Mouse (Mus musculus) cerebellum, adult 18-20 months (tissue): Measurements from ENCODE around the gene Podxl.

ENCODE experiments used
- DNase-seq, 2 experiments: peaks; one replicate each; pipeline ENCODE4 v3.0.0; 2021

Gene Podxl

DNA sequence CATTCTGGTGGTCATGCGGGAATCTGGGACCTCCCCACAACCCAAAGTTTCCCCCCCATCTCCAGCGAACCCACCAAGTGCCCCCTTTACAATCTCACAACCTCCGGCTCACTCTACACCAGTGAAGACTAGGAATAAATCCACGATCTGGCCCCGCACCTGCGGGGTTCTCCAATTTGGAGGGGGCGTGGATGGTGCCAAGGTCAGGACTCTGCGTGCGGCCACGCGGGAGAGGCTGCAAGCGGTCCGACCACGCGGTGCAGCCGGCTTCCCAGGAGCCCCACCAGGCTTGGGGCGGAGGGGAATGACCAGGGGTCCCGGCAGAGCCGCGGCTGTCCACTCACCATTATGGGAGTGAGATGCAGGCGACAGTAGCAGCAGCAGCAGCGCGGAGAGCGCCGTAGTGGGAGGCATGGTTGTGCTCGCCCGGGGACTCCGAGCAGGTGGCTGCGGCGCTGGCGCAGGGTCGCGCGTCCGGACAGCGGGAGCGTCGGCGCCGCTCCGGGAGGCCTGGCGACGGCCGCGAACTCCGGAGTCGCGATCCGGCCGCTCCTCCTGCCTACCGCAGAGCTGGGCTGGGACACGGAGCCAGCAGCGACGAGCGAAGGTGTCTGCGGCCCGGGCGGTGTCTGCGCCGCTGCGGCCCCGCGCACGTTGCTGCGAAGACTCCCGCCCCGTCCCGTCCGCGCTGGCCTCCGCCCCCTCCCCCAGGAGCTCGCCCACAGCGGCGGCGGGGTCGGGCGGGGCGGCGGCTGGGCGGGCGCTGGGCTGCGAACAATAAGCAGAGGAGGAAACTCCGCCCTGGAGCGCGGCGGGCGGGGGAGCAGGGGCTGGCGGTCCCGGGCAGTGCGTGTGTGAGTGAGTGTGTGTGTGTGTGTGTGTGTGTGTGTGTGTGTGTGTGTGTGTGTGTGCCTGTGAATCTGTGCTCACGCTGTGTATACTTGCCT lies at the start of gene Podxl:
Podxl (minus strand) TSS at position 747 of the 947 bp plus-strand sequence.
- peak; percentile 28 to 40 for DNase-seq

DNA sequence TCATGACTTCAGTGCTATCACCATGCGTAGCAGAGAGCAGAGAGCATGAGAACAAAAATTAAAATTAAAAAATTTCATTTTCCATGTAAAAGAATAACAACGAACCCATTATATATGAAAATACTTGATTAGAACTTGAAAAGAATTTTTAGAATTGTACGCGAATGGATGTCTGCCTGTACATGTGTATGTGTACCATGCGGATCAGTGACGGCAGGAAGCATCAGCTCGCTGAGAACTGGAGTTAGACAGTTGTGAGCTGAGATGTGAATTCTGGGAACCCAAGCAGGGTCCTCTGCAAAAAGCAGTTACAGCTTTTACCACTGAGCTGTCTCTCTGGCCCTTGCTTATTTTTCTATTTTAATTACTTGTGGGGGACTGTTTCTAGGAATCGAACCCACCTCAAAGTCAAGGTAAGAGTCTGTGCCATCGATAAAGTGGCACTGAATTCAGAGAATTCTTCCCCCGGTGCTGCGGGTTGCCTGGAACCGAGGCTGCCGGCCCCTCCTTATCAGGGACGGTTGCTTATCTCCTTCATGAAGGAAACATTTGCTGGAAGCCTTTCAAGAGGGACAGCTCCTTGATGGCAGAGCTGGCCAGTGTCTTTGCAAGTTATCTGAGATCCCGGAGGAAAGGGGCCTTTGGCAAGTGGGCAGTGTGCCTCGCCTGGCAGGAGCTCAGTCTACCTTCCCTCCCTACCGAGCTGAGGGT lies 48.9 kb upstream of the Podxl start:
- no peak for DNase-seq

DNA sequence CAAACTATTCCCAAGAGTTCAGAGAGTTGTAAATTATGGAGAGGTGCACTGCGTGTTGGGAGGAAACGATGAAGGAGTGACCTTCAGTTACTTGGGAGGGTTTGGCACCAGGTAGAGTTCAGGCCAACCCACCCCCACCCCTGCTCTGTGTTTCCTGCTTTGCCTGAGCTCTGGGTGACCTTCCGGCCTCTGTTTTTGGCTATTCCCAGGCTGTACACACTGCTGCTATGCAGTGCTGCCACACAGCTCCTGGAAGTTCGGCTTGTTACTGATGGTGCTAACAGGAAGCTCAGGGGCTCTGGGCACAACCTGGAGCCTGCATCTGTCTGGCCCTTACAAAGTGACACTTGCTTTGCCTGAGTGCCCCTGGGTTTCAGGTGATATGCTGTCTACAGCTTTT lies 42.6 kb upstream of the Podxl start:
- no peak for DNase-seq

DNA sequence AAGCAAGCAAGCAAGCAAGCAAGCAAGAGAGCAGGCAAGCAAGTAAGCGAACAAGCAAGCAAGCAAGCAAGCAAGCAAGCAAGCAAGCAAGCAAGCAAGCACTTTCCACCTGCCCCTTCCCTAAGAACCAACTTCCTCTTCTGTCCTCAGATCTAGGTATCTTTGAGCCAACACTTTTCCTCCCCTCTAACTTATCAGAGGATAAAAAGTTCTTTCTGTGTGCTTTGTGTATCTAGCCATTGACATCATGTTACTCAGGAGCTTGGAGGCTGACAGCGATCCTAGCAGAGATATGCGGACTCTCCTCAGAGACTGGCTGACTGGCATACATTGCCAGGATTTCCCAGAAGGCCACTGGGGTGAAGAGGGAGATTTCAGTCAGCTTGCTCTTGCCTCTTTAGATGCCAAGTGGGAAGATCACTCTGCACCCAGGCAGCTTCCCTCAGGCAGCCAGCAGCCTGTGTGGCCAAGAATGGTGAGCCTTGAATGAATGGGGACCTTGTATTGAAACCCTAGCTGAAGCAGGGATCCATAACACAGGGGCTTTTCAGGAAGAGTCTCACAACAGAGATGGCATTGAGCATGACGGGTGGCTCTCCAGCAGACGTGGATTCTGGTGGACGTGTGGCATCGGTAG lies 41.0 kb upstream of the Podxl start:
- no peak for DNase-seq

DNA sequence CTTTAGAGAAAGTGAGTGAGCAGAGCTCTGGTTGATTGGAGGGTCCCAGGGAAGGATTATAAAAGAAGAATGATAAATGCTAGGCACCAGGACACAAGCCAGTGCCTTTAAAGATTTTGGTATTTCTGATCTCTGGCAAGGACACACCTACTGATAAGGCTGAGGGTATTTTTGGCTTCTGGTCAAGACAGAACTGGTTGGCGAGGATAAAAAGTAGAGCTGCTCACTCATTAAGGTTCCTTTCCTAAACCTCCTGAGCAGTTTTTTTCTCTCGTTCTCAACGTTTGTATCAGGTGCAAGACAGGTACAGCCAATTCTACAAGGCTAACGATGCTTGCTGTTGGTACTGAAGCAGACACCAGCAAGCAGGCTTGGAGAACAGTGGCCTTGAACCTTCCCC lies 38.7 kb upstream of the Podxl start:
- DNase-seq, result no peak

DNA sequence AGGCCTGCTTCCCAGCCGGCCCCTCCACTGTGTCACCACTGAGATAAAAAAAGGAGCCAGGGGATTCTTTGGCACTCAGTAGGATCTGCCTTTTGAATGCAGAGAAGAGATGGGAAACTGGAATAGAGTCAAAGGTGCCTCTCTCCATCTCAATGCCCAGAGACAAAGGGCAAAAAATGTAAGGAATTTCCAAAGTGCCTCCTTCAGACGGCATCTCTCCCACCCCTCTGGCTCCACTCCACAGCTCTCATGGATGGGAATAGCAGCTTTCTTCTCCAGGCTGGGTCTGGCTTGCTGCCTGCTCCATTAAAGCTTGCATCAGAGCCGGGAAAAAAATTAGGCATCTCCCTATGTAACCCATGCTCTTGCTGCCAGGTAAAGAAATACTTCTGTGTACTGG lies 37.4 kb upstream of the Podxl start:
- DNase-seq, result no peak

DNA sequence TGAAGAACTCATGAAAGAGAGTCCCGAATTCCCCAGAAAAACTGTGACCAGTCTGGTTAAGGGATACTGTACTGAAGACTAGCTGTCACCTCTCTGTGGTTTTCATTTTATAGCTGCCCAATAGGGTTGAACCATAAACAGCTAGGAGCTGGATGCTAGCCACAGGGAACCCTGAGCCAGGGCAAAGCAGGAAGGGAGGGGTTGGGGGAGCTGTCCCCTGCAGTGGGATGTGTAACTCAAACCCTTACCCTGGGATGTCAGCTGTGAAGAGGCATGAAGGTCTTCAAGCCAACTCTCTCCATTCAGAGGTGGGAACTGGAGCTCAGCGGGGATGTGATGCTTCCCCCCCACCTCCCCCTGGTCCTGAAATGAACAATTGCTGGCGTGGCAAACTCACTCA lies 36.1 kb upstream of the Podxl start:
- DNase-seq, result no peak

DNA sequence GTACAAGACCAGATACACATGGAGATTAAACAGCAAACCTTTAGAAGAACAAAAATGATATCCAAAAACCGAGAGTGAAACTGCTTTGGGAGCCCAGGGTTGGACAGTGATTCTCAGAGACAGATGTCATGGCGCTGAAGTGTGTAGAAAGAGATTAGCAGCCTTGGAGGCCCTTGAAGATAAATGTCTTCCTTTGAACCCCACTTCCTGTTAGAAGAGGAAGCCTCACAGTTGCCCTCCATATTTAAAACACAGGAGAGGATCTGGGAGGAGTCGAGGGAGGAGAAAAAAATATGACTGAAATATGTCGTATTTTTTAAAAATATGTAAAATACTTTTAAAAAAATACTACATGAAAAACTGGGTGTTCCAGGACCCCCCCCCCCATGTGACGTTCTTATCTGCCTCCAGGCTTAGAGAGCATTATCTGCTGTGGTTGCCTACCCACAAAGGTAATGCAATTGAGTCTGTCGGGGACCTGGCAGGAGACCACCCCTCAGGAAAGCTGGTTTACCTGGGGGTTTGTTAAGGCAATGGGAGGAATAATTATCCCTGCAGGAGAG lies 34.6 kb upstream of the Podxl start:
- no peak for DNase-seq

DNA sequence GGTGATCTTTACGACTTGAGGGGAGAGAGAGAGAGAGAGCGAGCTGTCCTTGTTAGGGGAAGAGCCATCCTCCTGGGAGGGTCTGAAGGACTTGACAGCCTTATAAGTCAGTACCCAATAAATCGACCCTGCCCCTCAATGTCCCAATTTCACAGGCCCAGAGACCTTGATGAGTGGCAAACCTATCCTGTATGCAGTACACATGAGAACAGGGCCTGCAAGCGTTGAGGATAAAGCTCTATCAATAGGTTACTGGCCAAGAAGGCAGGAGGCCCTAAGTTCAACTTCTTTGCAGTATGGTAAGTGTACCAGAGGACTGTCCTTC lies 33.3 kb upstream of the Podxl start:
- no peak for DNase-seq

DNA sequence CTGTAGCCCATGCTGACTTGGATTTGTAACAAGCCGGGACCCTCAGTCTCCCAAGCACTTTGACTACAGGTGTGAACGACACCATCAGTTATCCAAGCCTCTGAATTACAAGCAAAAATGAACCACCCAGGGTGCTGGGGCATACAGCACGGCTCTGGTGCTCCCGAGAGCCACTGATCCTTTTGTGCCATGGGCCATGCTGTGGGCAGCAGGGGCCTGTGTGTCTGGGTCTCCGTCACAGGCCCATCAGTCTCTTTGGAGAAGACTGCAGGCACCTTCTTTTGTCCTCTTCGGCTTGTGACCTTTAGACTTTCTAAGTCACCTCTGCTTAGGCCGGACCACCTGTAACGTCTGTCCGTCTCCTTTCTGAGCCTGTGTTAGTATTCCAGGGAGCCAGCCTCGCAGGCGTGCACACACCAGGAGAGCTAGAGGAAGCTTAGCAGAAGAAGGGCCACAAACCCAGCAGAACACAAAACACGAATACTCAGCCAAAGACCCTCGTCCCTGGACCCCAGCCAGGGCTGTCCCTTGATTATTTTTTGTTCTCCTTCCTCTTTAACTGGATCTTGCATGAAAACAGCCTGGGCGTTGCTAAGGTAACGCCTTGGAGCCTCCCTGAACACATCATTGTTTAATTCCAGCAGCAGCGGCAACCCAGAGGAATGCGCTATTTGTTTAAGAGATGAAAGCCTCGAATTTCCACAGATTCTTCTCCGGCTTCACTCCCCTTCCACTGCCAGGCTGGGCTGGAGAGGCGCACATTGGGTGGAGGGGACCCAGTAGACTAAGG lies 32.8 kb upstream of the Podxl start:
- no peak for DNase-seq

DNA sequence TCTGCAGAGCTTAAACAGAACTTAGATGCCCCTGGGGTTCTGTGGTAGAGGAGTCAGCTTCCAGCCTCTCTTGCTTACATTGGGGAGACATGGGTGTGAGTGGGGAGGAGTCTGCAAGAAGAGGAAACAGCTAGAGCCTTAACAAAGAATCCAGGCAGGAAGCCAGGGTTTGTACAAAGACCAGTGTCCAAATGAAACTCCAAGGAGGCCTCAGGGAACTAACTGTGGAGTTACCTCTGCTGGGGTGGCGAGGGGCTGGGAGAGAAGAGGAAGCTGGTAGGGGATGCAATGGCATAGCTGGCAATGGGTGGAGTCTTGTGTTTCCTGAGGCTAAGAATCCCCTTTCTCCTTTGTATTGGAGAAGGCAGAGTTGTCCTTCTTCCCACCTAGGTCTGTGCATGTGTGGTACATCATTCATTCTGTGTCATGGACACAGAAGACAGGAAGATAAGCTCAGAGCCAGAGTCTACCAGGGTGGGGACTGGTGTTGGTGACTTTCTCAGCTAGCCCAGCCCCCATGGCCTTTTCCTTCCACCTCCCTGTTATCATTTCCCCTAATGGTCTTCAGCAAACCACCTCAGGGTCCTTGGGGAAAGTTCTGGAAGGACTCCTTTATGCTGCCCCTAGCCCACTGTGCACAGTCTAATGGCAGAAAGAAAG lies 28.9 kb upstream of the Podxl start:
- DNase-seq, result no peak

DNA sequence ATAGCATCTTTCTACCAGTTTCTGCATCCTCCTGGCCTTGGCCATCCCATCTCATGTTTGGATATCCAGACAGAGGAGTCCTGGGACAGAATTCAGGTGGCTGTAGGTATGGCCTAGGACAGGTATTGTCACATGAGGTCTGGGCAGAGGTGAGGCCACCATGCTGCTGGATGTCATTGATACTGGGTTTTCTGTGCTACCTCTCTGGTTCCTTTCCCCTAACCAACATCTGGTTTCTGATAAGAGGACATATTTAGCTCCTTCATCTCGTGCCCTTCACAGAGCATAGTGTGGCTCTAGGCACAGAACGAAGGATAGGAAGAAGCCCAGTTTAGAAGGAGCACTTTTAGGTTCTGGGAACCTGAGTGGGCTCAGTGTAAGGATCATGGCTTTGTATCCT lies 28.3 kb upstream of the Podxl start:
- no peak for DNase-seq

DNA sequence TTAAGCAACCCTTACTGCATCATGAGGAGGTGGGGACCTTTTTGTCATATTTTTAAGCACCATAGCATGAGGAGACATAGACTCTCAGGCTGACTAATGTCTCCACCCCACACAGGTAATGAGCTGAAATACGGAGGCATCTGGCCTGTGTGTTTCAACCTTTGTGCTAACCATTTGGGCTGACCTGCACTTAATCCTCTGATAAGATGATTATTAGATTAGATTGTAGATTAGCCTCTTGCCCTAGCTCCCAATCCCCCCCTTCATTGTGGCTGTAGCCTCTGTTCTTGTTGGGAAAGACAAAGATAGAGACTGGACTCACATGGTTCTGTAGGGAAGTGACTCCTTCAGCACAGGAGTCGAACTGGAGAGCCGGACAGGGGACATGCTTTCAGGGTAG lies 27.9 kb upstream of the Podxl start:
- DNase-seq, result no peak

DNA sequence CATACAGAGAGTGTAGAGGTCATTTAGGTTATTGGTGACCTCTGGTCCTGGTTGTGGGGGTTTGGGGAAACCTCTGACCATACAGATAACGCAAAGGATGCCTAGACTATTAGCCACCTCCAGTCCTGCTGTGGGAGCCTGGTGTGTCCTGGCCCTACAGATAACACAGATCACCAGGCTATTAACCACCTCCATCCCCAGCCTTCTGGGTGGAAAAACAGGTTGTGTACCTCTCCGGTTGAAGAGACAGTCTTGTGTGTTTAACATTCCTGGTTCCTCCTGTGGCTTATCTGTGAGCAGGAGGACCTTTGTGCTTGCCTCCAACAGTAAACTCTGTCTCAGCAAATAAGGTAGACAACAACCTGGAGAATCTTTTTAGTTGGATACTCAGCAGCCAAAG lies 27.0 kb upstream of the Podxl start:
- DNase-seq, result no peak

DNA sequence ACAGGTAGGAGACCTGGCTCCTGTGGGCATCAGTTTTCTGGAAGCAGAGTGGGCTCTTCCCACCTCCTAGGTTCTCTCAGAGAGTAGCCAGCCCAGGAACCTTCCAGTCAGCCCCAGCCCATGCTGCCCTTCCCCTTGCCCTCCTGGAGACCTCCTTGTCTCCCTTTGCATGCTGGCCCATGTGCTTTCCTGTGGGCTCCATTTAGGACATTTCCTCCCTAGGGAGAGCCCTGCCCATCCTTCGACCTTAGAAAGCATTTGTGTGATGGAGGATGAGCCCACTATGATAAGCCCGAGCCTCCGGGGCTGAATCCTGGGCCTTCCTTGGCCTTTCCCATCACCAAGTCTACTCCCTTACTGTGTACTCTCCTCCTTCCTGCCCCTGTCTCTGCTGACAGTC lies 25.5 kb upstream of the Podxl start:
- DNase-seq, result no peak

DNA sequence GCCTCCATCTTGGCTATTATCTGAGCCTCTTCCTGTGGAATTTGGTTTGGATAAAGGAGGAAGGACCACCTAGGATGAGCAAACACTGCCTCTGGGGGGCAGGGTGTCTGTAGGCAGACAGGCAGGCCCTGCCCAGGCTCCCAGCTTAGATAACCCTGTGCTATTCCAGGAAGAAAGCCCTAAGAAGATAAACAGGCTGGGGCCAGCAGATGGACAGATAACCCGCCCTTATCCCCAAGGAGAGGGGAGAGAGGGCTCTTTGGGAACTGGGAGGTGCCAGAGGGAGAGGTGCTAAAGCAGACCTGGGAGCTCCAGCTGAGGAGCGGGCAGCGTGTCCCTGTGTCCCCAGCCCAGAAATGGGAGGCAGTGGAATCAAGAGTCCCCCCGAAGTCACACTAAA lies 23.9 kb upstream of the Podxl start:
- DNase-seq, result no peak

DNA sequence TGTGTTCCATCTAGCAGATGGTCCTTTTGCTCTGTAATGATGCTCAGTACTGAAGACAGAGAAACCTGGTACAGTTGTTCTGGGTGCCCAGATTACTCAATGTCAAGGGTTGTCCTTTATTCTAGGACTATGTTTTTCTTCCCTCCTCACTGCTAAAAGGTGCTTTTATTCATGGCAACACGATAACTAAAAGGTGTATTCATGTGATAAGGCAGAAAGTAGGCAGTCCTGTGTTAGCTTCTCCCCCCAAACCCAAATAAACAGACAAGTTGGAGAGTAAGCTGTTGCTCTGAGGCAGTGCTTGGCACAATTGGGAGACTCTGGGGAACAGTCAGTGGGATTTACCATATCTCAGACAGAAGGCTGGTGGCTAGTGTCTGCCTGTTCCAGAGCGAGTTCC lies 22.3 kb upstream of the Podxl start:
- no peak for DNase-seq

DNA sequence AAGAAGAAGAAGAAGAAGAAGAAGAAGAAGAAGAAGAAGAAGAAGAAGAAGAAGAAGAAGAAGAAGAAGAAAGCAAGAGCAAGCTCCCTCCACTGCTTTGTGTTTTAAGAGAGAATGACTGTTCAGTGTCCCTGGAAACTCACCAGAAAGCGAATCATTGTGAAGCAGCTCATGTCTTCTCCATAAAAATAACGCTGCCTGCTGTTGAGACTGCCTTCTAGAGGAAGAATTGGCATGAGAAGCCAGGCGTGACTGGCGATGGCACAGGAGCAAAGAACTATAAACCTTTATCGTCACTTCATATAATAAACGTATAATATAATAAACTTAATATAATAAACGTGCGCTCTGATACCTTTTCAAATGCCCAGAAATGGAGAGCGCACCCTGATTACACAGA lies 12.4 kb upstream of the Podxl start:
- DNase-seq, result no peak

DNA sequence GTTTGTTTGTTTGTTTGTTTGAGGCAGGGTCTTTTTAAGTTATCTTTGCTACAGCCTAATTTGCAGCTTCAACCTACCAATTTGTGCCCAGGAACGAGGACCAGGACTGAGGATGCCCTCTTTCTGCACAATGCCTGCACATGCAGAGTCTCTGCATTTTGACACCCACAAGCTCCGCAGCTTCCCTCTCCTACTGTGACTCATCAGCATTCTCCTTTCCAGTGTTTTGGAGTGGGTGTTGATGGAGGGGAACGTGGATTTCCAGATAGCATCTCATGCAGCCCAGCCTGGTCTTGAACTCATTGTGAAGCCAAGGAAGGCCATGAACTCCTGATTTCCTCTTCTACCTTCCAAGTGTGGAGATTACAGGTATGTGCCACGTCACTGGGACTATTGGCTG lies 11.3 kb upstream of the Podxl start:
- no peak for DNase-seq

DNA sequence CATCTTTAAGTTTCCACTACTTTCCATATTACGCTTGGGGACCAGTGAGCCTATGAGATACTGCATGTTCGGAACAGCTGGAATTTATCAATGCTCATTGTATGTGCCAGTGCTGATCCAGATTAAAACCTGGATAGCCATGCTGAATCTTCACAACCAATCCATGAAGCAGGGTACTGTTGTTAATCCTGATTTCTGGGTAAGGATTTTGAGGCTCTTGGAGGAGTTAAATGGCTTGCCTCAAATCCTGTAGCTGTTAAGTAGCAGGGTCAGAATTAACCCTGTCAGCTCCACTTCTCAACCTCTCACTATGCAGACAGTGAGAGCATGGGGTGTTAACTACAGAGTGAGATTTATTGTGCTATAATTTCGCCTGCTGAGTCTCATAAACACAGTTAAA lies 7.7 kb upstream of the Podxl start:
- DNase-seq, result no peak

DNA sequence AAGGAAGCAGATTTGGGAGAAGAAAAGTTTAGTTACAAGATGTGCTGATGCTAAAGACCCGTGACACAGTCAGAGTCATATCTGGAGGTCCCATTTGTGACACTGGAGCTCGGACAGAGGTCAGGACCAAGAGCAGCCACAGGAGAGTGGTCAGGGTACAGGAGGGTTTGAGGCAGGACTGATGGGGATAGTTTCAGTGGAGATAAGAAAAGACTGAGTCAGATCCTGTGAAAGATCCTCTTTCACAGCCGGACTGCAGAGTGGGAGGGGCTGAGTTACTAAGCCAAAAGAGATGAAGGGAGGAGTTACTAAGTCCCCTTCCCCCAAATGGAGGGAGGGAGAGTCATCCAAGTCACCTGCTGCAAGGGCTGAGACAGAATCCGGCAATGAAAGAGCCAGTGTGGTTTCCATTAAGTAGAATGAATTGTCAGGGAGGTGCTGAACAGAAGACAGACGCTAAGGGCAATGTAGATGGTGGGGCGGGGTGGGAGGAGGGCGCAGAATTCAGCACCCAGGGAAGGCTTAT lies 4.4 kb upstream of the Podxl start:
- DNase-seq, result no peak

DNA sequence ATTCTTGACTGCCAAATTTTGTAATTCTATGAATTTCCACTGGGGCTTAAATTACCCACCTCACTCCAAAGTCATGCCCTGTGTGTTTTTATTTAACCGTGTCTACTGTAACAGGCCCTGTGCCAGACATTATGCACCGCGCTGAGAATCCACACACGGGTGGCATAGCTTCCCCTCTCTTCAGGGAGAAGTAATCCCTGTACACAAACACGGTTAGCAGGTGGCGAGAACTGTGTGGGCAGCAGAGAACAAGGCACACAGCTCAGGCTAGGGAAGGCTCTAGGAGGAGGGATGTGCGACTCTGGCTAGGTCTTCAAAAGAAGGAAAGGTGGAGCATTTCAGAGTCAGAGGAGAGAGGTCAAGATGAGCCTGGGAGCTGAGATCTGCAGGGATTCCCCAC lies 3.4 kb upstream of the Podxl start:
- no peak for DNase-seq
